ENCODE assay signal across 38 mouse cellular contexts in genomic region chr5:91027164-91027563, GRCm38 (mm10). TPM values are rescaled to one million over a fixed set of nuclear protein-coding genes. Genes with fewer than 3 reads are reported as not detected.
"Had no signal": no experiment of that assay in that cellular context is flagged by ENCODE, and none has a peak within 500 bp of the region (broad histone marks: within the 10 kb centered on the region; RNA-seq: fewer than 3 reads in every experiment).

Gene Epgn, plus strand, starts transcription at chr5:91027464.

- ATAC-seq: hindbrain, embryonic 16.5 days; hindbrain, postnatal 0 days; inflammation-experienced regulatory T-cells, adult 6 months; intestine, embryonic 15.5 days; intestine, embryonic 16.5 days; intestine, postnatal 0 days had no signal

- H3K27me3 ChIP-seq: heart, embryonic 12.5 days; heart, embryonic 15.5 days; hindbrain, embryonic 12.5 days; hindbrain, embryonic 13.5 days; hindbrain, embryonic 15.5 days; intestine, embryonic 15.5 days; kidney, embryonic 15.5 days had no signal

- H3K4me2 ChIP-seq: heart, embryonic 11.5 days; heart, embryonic 12.5 days; heart, embryonic 13.5 days; heart, embryonic 15.5 days; hindbrain, embryonic 12.5 days; hindbrain, embryonic 13.5 days; hindbrain, embryonic 14.5 days; hindbrain, embryonic 15.5 days; intestine, embryonic 15.5 days; kidney, embryonic 15.5 days had no signal

- H3K27ac ChIP-seq: heart, embryonic 10.5 days; heart, embryonic 13.5 days; heart, embryonic 15.5 days; hindbrain, embryonic 10.5 days; hindbrain, embryonic 12.5 days; hindbrain, embryonic 13.5 days; hindbrain, embryonic 14.5 days; hindbrain, embryonic 15.5 days; hindbrain, postnatal 0 days; intestine, embryonic 15.5 days; kidney, embryonic 15.5 days; kidney, postnatal 0 days; layer of hippocampus, adult 2 months had no signal

- H3K9me3 ChIP-seq: heart, embryonic 10.5 days; heart, embryonic 12.5 days; heart, embryonic 13.5 days; heart, embryonic 15.5 days; hindbrain, embryonic 10.5 days; hindbrain, embryonic 12.5 days; hindbrain, embryonic 13.5 days; hindbrain, embryonic 15.5 days; intestine, embryonic 15.5 days; kidney, embryonic 15.5 days had no signal

- H3K4me1 ChIP-seq: heart, embryonic 10.5 days; heart, embryonic 15.5 days; hindbrain, embryonic 10.5 days; hindbrain, embryonic 12.5 days; hindbrain, embryonic 13.5 days; hindbrain, embryonic 15.5 days; intestine, embryonic 15.5 days; kidney, embryonic 15.5 days had no signal

- H3K4me3 ChIP-seq: heart, embryonic 10.5 days; heart, embryonic 12.5 days; heart, embryonic 13.5 days; heart, embryonic 15.5 days; hindbrain, embryonic 10.5 days; hindbrain, embryonic 12.5 days; hindbrain, embryonic 13.5 days; hindbrain, embryonic 15.5 days; intestine, embryonic 15.5 days; kidney, embryonic 15.5 days; layer of hippocampus, adult 2 months had no signal

- H3K9ac ChIP-seq: heart, embryonic 12.5 days; heart, embryonic 13.5 days; heart, embryonic 15.5 days; hindbrain, embryonic 12.5 days; hindbrain, embryonic 13.5 days; hindbrain, embryonic 14.5 days; hindbrain, embryonic 15.5 days; intestine, embryonic 15.5 days; kidney, embryonic 15.5 days had no signal

- DNase-seq: heart, postnatal 10 days; heart, postnatal 14 days; heart, postnatal 36 days; heart, postnatal 4 days; kidney, adult 11 months; kidney, adult 18-20 months; kidney, adult 2 months; kidney, adult 8-10 months; kidney, adult 9 months; kidney, postnatal 10 days; kidney, postnatal 14 days; kidney, postnatal 25 days; kidney, postnatal 36 days; kidney, postnatal 4 days; layer of hippocampus, adult 9-11 months; layer of hippocampus, postnatal 36 days had no signal

- H3K36me3 ChIP-seq: heart, embryonic 10.5 days; heart, embryonic 12.5 days; heart, embryonic 13.5 days; heart, embryonic 15.5 days; hindbrain, embryonic 10.5 days; hindbrain, embryonic 12.5 days; hindbrain, embryonic 13.5 days; hindbrain, embryonic 15.5 days; intestine, embryonic 15.5 days; kidney, embryonic 15.5 days had no signal

RNA-seq across cellular contexts. Expression of gene Epgn, which starts in this region (rescaled TPM):
- polyA plus RNA-seq: heart, embryonic 12.5 days; heart, embryonic 14.5 days; hindbrain, embryonic 13.5 days; hindbrain, embryonic 14.5 days; hindbrain, embryonic 16.5 days; hindbrain, postnatal 0 days; inflammation-experienced regulatory T-cells, adult 6 months; intestine, embryonic 14.5 days; intestine, embryonic 15.5 days; intestine, postnatal 0 days; kidney, adult 2 months; kidney, embryonic 14.5 days; kidney, embryonic 15.5 days had no signal
